Mouse (Mus musculus) forebrain, embryonic 10.5 days (tissue): ENCODE data around the gene Olfr819. TPM values are rescaled to one million over a fixed set of nuclear protein-coding genes. Genes with fewer than 3 reads are reported as not detected.

ENCODE experiments used
- polyA plus RNA-seq: library from polyadenylated mRNA; unstranded; fragments of >200 nt; fragmentation: Nextera tagmentation; extraction: Ambion mirVana; gene quantifications from 2 replicates; pipeline ENCODE4 v1.2.1, GENCODE M21; 2016

The Olfr819 gene
- polyA plus RNA-seq, 1 experiment from 2014 or later: not detected

Other genes with a start within 250 kb of the Olfr819 start
- gene Olfr805, start 237.9 kb downstream of the Olfr819 start, polyA plus RNA-seq: not detected in 2 replicates
- not detected in 2 replicates for gene Olfr806, start 225.3 kb downstream of the Olfr819 start, polyA plus RNA-seq
- gene Olfr807, start 209.5 kb downstream of the Olfr819 start, polyA plus RNA-seq: not detected in 2 replicates
- not detected in 2 replicates for gene Olfr808, start 201.8 kb downstream of the Olfr819 start, polyA plus RNA-seq
- not detected in 2 replicates for gene Olfr809, start 192.6 kb downstream of the Olfr819 start, polyA plus RNA-seq
- gene Olfr810, start 172.3 kb downstream of the Olfr819 start, polyA plus RNA-seq: not detected in 2 replicates
- not detected in 2 replicates for gene Olfr811, start 162.9 kb downstream of the Olfr819 start, polyA plus RNA-seq
- gene Olfr812, start 121.2 kb downstream of the Olfr819 start, polyA plus RNA-seq: not detected in 2 replicates
- gene Olfr813, start 111.9 kb downstream of the Olfr819 start, polyA plus RNA-seq: not detected in 2 replicates
- not detected in 2 replicates for gene Olfr814, start 87.4 kb downstream of the Olfr819 start, polyA plus RNA-seq
- not detected in 2 replicates for gene Olfr815, start 61.4 kb downstream of the Olfr819 start, polyA plus RNA-seq
- not detected in 2 replicates for gene Olfr816, start 51.7 kb downstream of the Olfr819 start, polyA plus RNA-seq
- gene Olfr818, start 18.2 kb downstream of the Olfr819 start, polyA plus RNA-seq: not detected in 2 replicates
- gene Olfr247, start 8.9 kb upstream of the Olfr819 start, polyA plus RNA-seq: not detected in 2 replicates
- not detected in 2 replicates for gene Gm10310, start 17.8 kb upstream of the Olfr819 start, polyA plus RNA-seq
- gene Olfr820, start 45.4 kb upstream of the Olfr819 start, polyA plus RNA-seq: not detected in 2 replicates
- not detected in 2 replicates for gene Olfr821, start 63.1 kb upstream of the Olfr819 start, polyA plus RNA-seq
- not detected in 2 replicates for gene Olfr822, start 103.9 kb upstream of the Olfr819 start, polyA plus RNA-seq
- not detected in 2 replicates for gene Olfr823, start 148.1 kb upstream of the Olfr819 start, polyA plus RNA-seq
- not detected in 2 replicates for gene Olfr824, start 162.7 kb upstream of the Olfr819 start, polyA plus RNA-seq
- not detected in 2 replicates for gene Olfr825, start 199.5 kb upstream of the Olfr819 start, polyA plus RNA-seq
- not detected in 2 replicates for gene Olfr826, start 216.9 kb upstream of the Olfr819 start, polyA plus RNA-seq
- gene Olfr827, start 247.1 kb upstream of the Olfr819 start, polyA plus RNA-seq: not detected in 2 replicates